In the genomic region with DNA sequence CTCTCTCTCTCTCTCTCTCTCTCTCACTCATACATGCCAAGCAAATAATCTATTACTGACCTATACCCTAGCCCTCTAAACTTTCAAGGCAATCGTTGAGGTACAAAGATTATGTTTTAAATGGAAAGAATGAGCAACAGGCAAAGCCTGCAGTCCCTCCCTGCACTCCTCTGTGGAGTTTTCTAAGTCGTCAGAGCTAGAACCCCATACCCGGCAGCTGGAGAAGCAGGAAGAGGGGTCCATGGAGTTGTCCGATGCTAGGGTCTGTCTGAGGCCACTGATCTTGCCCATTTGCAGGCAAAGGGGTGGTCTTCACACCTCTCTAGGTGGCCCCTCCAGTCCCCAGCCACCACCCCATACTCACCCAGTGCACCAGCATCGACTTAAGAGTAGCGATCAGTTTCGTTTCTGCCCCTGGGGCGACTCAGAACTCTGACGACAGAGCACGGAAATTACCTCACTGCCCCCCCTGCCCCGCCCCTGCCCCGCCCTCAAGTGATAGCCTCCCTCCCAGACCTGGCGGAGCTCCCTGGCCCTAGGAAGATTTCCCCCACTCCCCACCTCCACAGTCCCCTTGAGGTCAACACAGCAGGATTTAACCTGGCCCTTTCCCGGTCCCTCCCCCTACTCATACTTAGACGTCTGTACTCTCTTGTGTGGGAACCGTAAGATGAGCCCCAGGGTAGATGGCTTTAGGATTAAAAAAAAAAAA, we compare ENCODE assay signal across 8 mouse cellular contexts. TPM values are rescaled to one million over a fixed set of nuclear protein-coding genes. Genes with fewer than 3 reads are reported as not detected.
DNase-seq lines count a peak whose midpoint lies in the region; ATAC-seq lines count a peak whose summit lies in the region.

Gene Helz2, minus strand, starts transcription at position 426 of the 712 bp plus-strand sequence.

- peak within 1 kb of the TSS; percentile 64 for H3K9ac ChIP-seq in embryonic facial prominence, embryonic 14.5 days (ENCODE audit: low read depth, low read length)
- H3K9ac ChIP-seq in limb, embryonic 11.5 days (ENCODE audit: low read length): peak within 1 kb of the TSS; percentile 60
- no peak within 1 kb of the TSS for H3K9ac ChIP-seq in midbrain, embryonic 13.5 days (replicated peaks)

- peaks cover 4% of the 10 kb centered on the region; the same call in 1 of the 2 replicates for H3K4me1 ChIP-seq in embryonic facial prominence, embryonic 14.5 days (ENCODE audit: control insufficient read depth, insufficient read depth, low read length)
- 0 out of 2 replicates have a peak, but pooled peaks cover 3% of the 10 kb centered on the region for H3K4me1 ChIP-seq in limb, embryonic 11.5 days (ENCODE audit: control insufficient read depth, insufficient read depth, low read length)
- peaks cover 7% of the 10 kb centered on the region; the same call in 1 of the 2 replicates for H3K4me1 ChIP-seq in midbrain, embryonic 13.5 days (replicated peaks)

- ATAC-seq in embryonic facial prominence, embryonic 14.5 days (ENCODE audit: low read depth): peak; percentile 81
- ATAC-seq in limb, embryonic 11.5 days (ENCODE audit: insufficient number of reproducible peaks, low FRiP score, low TSS enrichment, low read depth): 0 out of 2 replicates have a peak, but pooled peaks have one; percentile 33
- ATAC-seq in midbrain, embryonic 13.5 days: no peak

- H3K27ac ChIP-seq in embryonic facial prominence, embryonic 14.5 days (replicated peaks; ENCODE audit: low read depth, low read length): no peak within 1 kb of the TSS
- no peak within 1 kb of the TSS for H3K27ac ChIP-seq in limb, embryonic 11.5 days (replicated peaks; ENCODE audit: low read depth, low read length)
- H3K27ac ChIP-seq in midbrain, embryonic 13.5 days: no peak within 1 kb of the TSS

- peak; percentile 22 for DNase-seq in retina, postnatal 1 day
- DNase-seq in retina, embryonic 14.5 days (ENCODE audit: low spot score): no peak
- DNase-seq in embryonic facial prominence, embryonic 14.5 days (ENCODE audit: low spot score): peak; percentile 51
- DNase-seq in heart, postnatal 36 days: peak; percentile 67 to 68
- peak; percentile 40 for DNase-seq in limb, embryonic 11.5 days (ENCODE audit: low spot score)
- peak; percentile 55 to 60 for DNase-seq in thymus, postnatal 10 days (ENCODE audit: low spot score in 2 of 2)
- DNase-seq in layer of hippocampus, postnatal 14 days (ENCODE audit: low spot score in 2 of 2): no peak

- intact Hi-C loops in heart, postnatal 36 days (cut with DNase I): loop anchor here (2.0 kb wide), 1 partner anchor 53 kb away; no protein-coding TSS in a partner anchor

- no peaks in the 10 kb centered on the region for H3K36me3 ChIP-seq in embryonic facial prominence, embryonic 14.5 days (ENCODE audit: control insufficient read depth, insufficient read depth, low read length)
- H3K36me3 ChIP-seq in limb, embryonic 11.5 days (ENCODE audit: control insufficient read depth, insufficient read depth, low read length): no peaks in the 10 kb centered on the region
- no peaks in the 10 kb centered on the region for H3K36me3 ChIP-seq in midbrain, embryonic 13.5 days

- peak within 1 kb of the TSS; percentile 66 for H3K4me2 ChIP-seq in embryonic facial prominence, embryonic 14.5 days (ENCODE audit: low read depth, low read length)
- peak within 1 kb of the TSS; percentile 65 for H3K4me2 ChIP-seq in limb, embryonic 11.5 days (ENCODE audit: low read depth, severe bottlenecking)
- H3K4me2 ChIP-seq in midbrain, embryonic 13.5 days (replicated peaks): peak within 1 kb of the TSS; percentile 41

- H3K27me3 ChIP-seq in embryonic facial prominence, embryonic 14.5 days (replicated peaks; ENCODE audit: control insufficient read depth, insufficient read depth, low read length): no peaks in the 10 kb centered on the region
- no peaks in the 10 kb centered on the region for H3K27me3 ChIP-seq in limb, embryonic 11.5 days (ENCODE audit: control insufficient read depth, insufficient read depth, low read length)
- no peaks in the 10 kb centered on the region for H3K27me3 ChIP-seq in midbrain, embryonic 13.5 days

- no peaks in the 10 kb centered on the region for H3K9me3 ChIP-seq in embryonic facial prominence, embryonic 14.5 days (ENCODE audit: control insufficient read depth, low read length)
- H3K9me3 ChIP-seq in limb, embryonic 11.5 days (ENCODE audit: control insufficient read depth, low read length): no peaks in the 10 kb centered on the region
- no peaks in the 10 kb centered on the region for H3K9me3 ChIP-seq in midbrain, embryonic 13.5 days

- WGBS in embryonic facial prominence, embryonic 14.5 days: 9% methylated on average over 16 of the region's 16 CpGs
- 9% methylated on average over 16 of the region's 16 CpGs for WGBS in limb, embryonic 11.5 days
- WGBS in midbrain, embryonic 13.5 days: 12% methylated on average over 16 of the region's 16 CpGs

- peak within 1 kb of the TSS; percentile 43 for H3K4me3 ChIP-seq in embryonic facial prominence, embryonic 14.5 days (ENCODE audit: low read depth, low read length)
- peak within 1 kb of the TSS; percentile 38 for H3K4me3 ChIP-seq in limb, embryonic 11.5 days (ENCODE audit: low read depth, low read length)
- 0 out of 2 replicates have a peak within 1 kb of the TSS, but pooled peaks have one; percentile 11 for H3K4me3 ChIP-seq in midbrain, embryonic 13.5 days (replicated peaks)

RNA-seq across cellular contexts. Expression of gene Helz2, which starts in this region (rescaled TPM):
- polyA plus RNA-seq in embryonic facial prominence, embryonic 14.5 days (2014; fragmentation: Nextera tagmentation; extraction: Ambion mirVana): 1.3 TPM in 2 replicates
- total RNA-seq in heart, postnatal 36 days (2021): 10 to 100 TPM in 1 of 2 experiments, 1 to 10 TPM in 1; 9.9 to 11.5 TPM
- polyA plus RNA-seq in limb, embryonic 11.5 days (2014; fragmentation: Nextera tagmentation; extraction: Ambion mirVana): 0.99 and 1.2 TPM in 2 replicates
- 0.34 TPM in 2 replicates for polyA plus RNA-seq in midbrain, embryonic 13.5 days (2015; fragmentation: Nextera tagmentation; extraction: Ambion mirVana)
- 1 to 10 TPM; 2.1 TPM for total RNA-seq in layer of hippocampus, postnatal 14 days (2021)

Comparison
In these comparisons a context has a peak if more than half of its experiments do, and no peak if none do; other contexts are left out.
1. DNase-seq: peak in retina, postnatal 1 day (single experiment), embryonic facial prominence, embryonic 14.5 days (single experiment), heart, postnatal 36 days (2 of 2), limb, embryonic 11.5 days (single experiment) and thymus, postnatal 10 days (2 of 2); none in retina, embryonic 14.5 days (single experiment) and layer of hippocampus, postnatal 14 days (0 of 2).
2. Peak in every context shown above with its lines, with median percentiles within 50 percentile points of each other: H3K4me2 ChIP-seq and H3K4me3 ChIP-seq.